Mouse (Mus musculus): ENCODE data around the gene Fam131a.

- TF ChIP-seq CTCF (IDR thresholded peaks at IDR 0.05; ENCODE audit: low read depth), result no peak
- TF ChIP-seq EP300 (IDR thresholded peaks at IDR 0.05; ENCODE audit: low read depth), result no peak
Measured at GRCm38 (mm10) chr16:20705786-20706185, 12.7 kb downstream of the Fam131a start.
